Mouse (Mus musculus) hindbrain, embryonic 11.5 days (tissue): ENCODE results near the gene Ptprg. TPM values are rescaled to one million over a fixed set of nuclear protein-coding genes. Genes with fewer than 3 reads are reported as not detected.

Experiments
- ATAC-seq: fragments of 200-750 bp; cut with Nextera tagmentation; 2 replicates; pipeline ENCODE4 v1.8.0; 2017; ENCODE audit warnings: mild to moderate bottlenecking, moderate TSS enrichment, moderate library complexity; ENCODE audit not compliant: low FRiP score
- DNase-seq: peaks from one replicate; pipeline ENCODE4 v3.0.0-alpha.2; 2015; ENCODE audit warnings: low spot score
- H3K27ac ChIP-seq: fragments of 300-500 bp; sonication (generic); 2 replicates; pipeline ENCODE4 v1.5.1; 2014; ENCODE audit warnings: mild to moderate bottlenecking, low read depth, low read length
- H3K27me3 ChIP-seq: fragments of 300-500 bp; sonication (generic); 2 replicates; pipeline ENCODE4 v1.6.1; 2014; ENCODE audit warnings: mild to moderate bottlenecking, low read length, moderate library complexity, mixed read lengths; ENCODE audit not compliant: control insufficient read depth, insufficient read depth
- H3K36me3 ChIP-seq: fragments of 300-500 bp; sonication (generic); 2 replicates; pipeline ENCODE4 v1.6.1; 2014; ENCODE audit warnings: mild to moderate bottlenecking, low read length, moderate library complexity, mixed read lengths; ENCODE audit not compliant: control insufficient read depth, insufficient read depth
- H3K4me1 ChIP-seq: fragments of 300-500 bp; sonication (generic); replicated peaks from 2 replicates; pipeline ENCODE4 v1.6.1; 2014; ENCODE audit warnings: low read length, mixed read lengths; ENCODE audit not compliant: control insufficient read depth, insufficient read depth
- H3K4me2 ChIP-seq: fragments of 300-500 bp; sonication (generic); replicated peaks from 2 replicates; pipeline ENCODE4 v1.6.1; 2014; ENCODE audit warnings: mild to moderate bottlenecking, low read depth, low read length
- H3K4me3 ChIP-seq: fragments of 300-500 bp; sonication (generic); 2 replicates; pipeline ENCODE4 v1.5.1; 2014; ENCODE audit warnings: low read depth, low read length
- H3K9ac ChIP-seq: fragments of 300-500 bp; sonication (generic); 2 replicates; pipeline ENCODE4 v1.6.1; 2014; ENCODE audit warnings: low read depth, low read length
- H3K9me3 ChIP-seq: fragments of 300-500 bp; sonication (generic); 2 replicates; pipeline ENCODE4 v1.6.1; 2016; ENCODE audit warnings: low read length; ENCODE audit not compliant: control insufficient read depth
- WGBS: fragments of 180-500 bp; shearing (Covaris S2); extraction: QIAGEN DNeasy Blood & Tissue Kit; methylation state at CpG from one replicate; pipeline ENCODE4 v1.1.7; 2014; 5-methylcytosine and 5-hydroxymethylcytosine counted together
- polyA plus RNA-seq: library from polyadenylated mRNA; unstranded; fragments of >200 nt; fragmentation: Nextera tagmentation; extraction: Ambion mirVana; gene quantifications from 2 replicates; pipeline ENCODE4 v1.2.1, GENCODE M21; 2014

Gene Ptprg
- polyA plus RNA-seq, 1 experiment from 2014 or later = 45.0 TPM

DNA sequence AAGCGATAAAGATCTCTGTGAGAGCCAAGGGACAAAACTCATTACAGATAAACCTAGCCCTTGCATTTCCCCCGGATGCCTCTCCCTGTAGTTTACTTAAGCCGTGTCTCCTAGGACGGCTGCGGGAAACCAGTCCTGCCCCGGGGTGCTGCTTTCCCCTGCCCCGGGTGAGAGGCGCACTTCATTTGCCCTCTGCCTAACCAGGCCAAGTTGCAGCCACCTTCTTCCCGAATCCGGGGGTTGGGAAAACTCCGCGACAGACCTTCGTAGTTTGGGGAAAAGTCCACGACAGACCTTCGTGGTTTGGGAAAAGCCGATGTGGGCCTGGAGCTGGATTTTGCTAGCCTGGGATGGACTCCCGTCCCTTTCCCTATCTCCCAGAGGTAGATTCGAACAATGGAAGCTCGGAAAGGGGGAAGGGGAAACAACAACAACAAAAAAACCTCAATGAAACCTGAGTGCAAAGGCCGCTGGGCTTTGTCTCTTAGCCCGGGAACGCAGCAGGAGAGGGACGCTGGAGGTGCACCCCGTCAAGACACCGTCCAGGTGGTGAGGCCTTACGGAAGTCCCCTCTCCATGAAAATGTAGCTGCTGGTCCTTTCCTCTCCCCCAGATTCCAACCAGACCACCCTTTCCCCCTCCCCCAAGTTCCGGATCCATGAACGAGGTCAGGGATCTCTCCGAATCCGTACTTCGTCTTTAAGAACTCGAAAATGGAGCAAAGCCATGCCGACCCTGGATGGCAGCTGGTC is 635 bp upstream of the Ptprg start:
- Histone ChIP-seq H3K4me2 (peak overlapping the region; percentile 92), H3K36me3 (no peaks in the 10 kb centered on the region), H3K27me3 (no peaks in the 10 kb centered on the region), H3K27ac (peak overlapping the region; percentile 93), H3K9ac (peak overlapping the region; percentile 88), H3K9me3 (no peaks in the 10 kb centered on the region), H3K4me1 (no peaks in the 10 kb centered on the region; the same call in 1 of the 2 replicates), H3K4me3 (peak overlapping the region; percentile 83)
- no peak for DNase-seq
- under 1% methylated on average over 33 of the region's 33 CpGs for WGBS
- ATAC-seq = peak; percentile 25

DNA sequence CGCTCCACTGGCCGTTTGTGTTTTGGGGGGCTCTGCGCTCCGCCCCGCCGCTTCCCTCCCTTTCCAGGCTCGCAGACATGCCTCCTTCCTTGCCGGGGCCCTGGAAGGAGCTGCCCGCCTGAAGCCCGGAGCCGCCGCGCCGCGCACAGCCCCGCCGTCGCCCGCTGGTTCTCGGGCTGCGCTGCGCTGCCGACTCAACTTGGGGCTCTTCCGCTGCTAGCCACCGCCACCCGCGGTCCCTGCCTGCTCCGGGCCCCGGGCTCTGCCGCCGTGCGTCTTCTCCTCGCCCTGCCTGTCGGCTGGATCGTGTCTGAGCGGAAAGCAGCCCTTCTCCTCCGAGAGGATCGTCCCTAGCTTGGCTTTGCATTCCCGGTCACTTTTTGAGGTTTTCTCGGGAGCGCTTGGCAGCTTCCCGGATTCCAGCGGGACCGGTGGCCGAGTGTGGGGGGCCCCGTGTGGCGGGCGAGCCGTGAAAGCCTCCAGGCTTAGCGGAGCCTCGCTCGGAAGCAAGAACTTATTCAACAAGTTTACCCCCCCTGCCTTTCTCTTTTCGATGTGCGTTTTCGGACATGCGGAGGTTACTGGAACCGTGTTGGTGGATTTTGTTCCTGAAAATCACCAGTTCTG is 460 bp downstream of the Ptprg start:
- Histone ChIP-seq H3K9me3 (no peaks in the 10 kb centered on the region), H3K36me3 (no peaks in the 10 kb centered on the region), H3K4me2 (peak overlapping the region; percentile 92), H3K4me1 (no peaks in the 10 kb centered on the region; the same call in 1 of the 2 replicates), H3K27me3 (no peaks in the 10 kb centered on the region), H3K9ac (peak overlapping the region; percentile 88), H3K4me3 (peak overlapping the region; percentile 83), H3K27ac (peak overlapping the region; percentile 93)
- DNase-seq (no peak), ATAC-seq (peak; percentile 59; the same call in 1 of the 2 replicates)
- WGBS = under 1% methylated on average over 48 of the region's 57 CpGs

DNA sequence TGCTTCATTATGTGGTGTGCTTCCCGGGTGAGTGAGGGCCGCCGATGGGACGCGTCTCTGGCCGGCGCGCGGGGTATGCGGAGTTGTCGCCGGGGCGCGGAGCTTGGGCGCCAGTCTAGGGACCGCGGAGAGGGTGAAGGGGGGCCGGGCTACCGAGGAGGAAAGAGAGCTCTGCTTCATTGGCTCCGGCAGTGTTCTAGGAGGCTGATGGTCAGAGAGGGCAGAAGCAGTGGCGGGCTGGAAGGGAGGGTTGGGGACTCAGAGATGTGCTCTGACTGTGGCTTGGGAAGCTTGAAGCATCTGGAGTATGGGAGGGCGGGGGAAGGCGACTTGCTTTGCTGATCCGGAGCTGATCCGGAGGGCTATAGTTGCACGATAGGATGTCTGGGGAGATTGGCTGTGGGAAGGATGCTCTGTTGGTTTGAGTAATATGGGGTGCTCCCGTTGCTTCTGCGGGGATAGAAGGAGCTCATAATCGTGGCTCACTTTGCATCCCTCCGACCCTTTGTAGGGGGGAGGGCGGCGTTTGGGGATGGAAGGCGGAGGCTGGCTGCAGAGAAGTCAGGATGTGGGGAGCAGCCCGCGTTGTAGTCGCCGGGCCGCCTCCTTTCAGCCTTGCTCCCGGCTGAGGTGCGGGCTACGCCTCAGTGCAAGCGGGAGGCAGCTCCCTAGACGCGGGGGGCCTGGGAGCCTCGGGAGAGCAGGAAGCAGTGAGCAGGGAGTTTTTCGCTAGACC is 1.1 kb downstream of the Ptprg start:
- H3K4me3 ChIP-seq = peak overlapping the region; percentile 83
- DNase-seq = peak; percentile 78
- peak; percentile 62 for ATAC-seq
- H3K9me3 ChIP-seq = no peaks in the 10 kb centered on the region
- no peaks in the 10 kb centered on the region; the same call in 1 of the 2 replicates for H3K4me1 ChIP-seq
- WGBS = under 1% methylated on average over 45 of the region's 46 CpGs
- H3K4me2 ChIP-seq = peak overlapping the region; percentile 92
- H3K27me3 ChIP-seq = no peaks in the 10 kb centered on the region
- peak overlapping the region; percentile 88 for H3K9ac ChIP-seq
- peak overlapping the region; percentile 93 for H3K27ac ChIP-seq
- H3K36me3 ChIP-seq = no peaks in the 10 kb centered on the region

DNA sequence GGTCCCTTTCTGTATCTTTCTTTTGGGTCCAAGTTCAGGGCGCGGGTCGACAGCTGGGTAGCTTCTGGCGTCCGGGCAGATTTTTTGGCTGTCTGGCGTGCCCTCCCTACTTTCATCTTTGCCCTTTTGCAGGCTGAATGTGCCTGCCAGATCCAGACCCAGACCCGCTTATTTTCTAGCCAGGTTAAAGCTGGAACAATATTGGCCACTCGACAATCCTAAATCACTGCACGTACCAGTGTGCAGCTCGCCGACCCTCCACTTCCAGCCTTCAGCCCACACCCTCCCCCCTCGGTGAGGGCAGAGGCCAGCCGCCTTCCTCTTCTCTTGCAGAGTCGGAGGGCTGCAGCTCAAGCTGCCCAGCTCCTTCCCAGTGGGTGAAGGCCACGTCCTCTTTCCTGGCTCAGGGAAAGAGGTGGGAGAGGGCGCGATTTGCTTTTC is 1.7 kb downstream of the Ptprg start:
- 0% methylated on average over 17 of the region's 17 CpGs for WGBS
- no peaks in the 10 kb centered on the region; the same call in 1 of the 2 replicates for H3K4me1 ChIP-seq
- peak overlapping the region; percentile 92 for H3K4me2 ChIP-seq
- H3K9ac ChIP-seq = peak overlapping the region; percentile 88
- DNase-seq (no peak), ATAC-seq (peak; percentile 22; the same call in 1 of the 2 replicates)
- H3K4me3 ChIP-seq = peak overlapping the region; percentile 83
- H3K9me3 ChIP-seq = no peaks in the 10 kb centered on the region
- H3K36me3 ChIP-seq = no peaks in the 10 kb centered on the region
- peak overlapping the region; percentile 93 for H3K27ac ChIP-seq
- H3K27me3 ChIP-seq = no peaks in the 10 kb centered on the region

DNA sequence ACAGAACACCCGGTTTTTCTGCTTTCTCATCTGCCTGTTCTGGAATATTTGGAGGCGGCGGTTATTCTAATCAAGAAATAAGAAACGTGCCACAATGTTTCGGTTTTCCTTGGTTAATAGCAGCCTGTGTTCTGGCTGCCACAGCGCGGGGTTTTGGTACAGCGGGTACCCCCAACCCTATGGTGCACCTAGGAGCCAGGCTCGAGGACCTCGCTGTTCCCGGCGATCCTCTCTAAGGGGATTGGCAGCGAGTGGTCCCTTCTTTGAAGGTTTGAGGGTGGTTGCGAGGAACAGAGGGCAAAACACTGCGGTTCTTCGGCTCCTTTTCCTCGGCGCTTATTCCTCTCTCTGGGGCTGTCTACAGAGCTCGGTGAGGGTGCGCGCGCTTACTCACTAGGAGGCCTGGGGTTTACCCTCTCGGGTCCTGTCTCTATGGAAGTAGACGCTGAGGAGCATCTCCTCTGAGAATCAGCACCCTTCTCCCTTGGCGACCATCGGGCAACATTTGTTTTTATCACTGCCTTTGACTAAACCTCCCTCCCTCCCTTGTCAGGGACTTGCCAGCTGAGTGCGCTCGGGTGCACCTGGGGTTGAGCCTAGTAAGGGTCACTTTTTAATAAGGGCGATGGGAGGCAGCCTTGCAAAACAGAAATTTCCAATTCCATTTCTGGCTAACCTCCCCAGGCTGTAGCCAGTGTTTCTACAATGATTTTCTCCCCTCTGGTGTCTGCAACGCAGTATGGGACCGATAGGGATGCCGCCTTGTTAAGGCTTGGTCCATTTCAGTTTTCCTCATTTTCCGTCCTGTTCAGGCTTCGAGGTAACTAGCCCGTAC is 2.4 kb downstream of the Ptprg start:
- H3K27ac ChIP-seq = peak overlapping the region; percentile 93
- under 1% methylated on average over 35 of the region's 35 CpGs for WGBS

DNA sequence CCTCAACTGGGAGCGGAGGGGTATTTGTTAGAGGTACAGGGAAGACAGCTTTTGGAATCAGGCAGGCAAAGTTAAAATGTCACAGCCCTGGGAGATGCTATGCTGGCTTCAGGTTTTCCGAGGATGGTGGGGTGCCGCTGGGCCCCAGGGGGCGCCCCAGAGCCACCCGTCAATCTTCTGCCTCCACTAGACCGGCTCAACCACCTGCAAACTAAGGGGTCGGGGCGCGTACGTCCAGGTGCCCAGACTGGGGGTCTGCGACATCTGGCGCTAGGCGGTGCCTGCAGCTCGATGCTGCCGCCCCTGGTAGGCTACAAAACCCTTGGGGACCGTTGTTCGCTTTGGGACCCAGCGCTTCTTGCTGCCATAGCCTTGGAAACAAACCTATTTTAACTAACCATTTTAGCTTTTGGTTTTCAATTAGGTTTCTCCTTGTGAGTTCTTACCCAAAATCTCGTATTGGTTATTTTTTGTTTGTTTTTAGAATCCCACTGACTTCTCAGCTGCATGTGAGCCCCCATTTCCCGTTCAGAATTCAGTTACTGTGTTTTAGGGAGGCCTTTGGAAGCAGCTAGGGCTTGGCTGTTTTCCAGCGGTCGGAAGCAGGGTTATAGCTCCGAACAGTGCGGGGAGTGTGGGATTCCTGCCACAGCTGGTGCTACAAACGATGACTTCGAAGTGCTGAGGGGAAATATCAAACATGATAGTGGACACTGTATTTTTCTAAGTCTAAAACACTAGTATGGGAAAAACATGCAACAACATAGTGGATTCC is 3.2 kb downstream of the Ptprg start:
- Histone ChIP-seq H3K27ac (no peak overlapping the region), H3K27me3 (no peaks in the 10 kb centered on the region), H3K9ac (peak overlapping the region; percentile 88), H3K36me3 (no peaks in the 10 kb centered on the region), H3K4me2 (peak overlapping the region; percentile 92), H3K9me3 (no peaks in the 10 kb centered on the region), H3K4me1 (no peaks in the 10 kb centered on the region; the same call in 1 of the 2 replicates), H3K4me3 (peak overlapping the region; percentile 83)
- 11% methylated on average over 26 of the region's 26 CpGs for WGBS
- DNase-seq (peak; percentile 73), ATAC-seq (no peak)

More for the DNA sequence above, 2.4 kb downstream of the Ptprg start:
- Histone ChIP-seq H3K4me2 (peak overlapping the region; percentile 92), H3K4me1 (no peaks in the 10 kb centered on the region; the same call in 1 of the 2 replicates), H3K9me3 (no peaks in the 10 kb centered on the region), H3K4me3 (peak overlapping the region; percentile 83), H3K27me3 (no peaks in the 10 kb centered on the region), H3K9ac (peak overlapping the region; percentile 88), H3K36me3 (no peaks in the 10 kb centered on the region)
- ATAC-seq = no peak
- DNase-seq = peak; percentile 68

DNA sequence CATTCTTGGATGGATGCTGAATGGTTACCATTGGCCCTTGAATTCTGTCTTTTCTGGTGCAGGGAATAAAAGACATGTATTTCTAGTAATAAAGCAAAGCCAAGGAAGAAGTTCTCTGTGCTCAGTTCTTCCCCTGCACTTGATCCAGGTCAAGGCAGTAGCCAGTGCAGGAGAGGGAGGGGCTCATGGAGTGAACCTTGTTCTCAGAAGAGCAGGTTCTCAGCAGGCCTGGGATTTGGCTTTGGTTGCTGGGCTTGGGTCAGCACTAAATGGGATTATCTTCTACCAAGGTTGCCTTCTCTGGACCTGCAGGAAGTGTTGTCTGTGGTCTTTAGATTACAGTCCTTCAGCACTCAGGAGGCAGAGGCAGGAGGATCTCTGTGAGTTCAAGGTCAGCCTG is 5.2 kb downstream of the Ptprg start:
- no peaks in the 10 kb centered on the region for H3K9me3 ChIP-seq
- H3K4me3 ChIP-seq = no peak overlapping the region
- H3K27ac ChIP-seq = no peak overlapping the region
- H3K9ac ChIP-seq = no peak overlapping the region
- no peaks in the 10 kb centered on the region for H3K36me3 ChIP-seq
- no peak for ATAC-seq
- H3K27me3 ChIP-seq = no peaks in the 10 kb centered on the region
- H3K4me1 ChIP-seq = no peaks in the 10 kb centered on the region
- H3K4me2 ChIP-seq = no peak overlapping the region
- no peak for DNase-seq
